7 mouse cellular contexts compared by ENCODE assay signal in the genomic region with DNA sequence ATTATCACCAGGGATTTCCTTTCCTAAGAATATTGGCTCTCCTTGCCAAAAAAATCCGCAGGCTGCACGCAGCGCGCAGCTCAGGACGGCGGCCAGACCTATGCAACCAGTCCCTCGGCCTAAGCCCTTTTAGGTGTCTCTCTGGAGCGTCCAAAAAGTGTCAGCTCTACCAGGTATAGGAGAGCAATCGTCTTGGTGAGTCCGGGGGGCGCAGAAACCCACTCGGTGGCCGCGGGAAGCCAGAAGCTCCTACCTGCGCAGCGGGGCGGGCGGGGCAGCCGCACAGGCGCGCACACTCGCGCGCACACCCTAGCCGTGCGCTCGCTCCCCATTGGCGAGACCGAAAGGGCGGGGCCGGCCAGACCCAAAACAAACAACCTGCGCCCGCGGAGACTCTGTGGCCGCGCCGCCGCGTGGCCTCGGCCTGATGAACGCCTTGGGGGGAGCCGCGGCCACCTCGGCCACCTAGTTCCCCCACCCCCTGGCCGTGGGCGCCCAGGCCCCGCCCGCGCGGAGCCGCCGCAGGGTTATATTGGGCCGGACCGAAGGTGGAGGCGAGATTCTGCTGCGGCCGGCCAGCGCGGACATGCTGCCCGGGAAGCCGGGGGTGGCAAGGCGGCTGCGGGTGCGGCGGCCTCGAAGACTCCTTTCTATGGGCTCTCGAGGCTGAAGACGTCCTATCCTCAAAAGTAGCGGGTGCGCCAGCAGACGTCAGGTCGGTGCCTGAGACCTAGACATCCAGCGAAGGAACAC. TPM values are rescaled to one million over a fixed set of nuclear protein-coding genes. Genes with fewer than 3 reads are reported as not detected.
DNase-seq lines count a peak whose midpoint lies in the region; ATAC-seq lines count a peak whose summit lies in the region.

No protein-coding gene starts in this region.

- peaks cover 18% of the 10 kb centered on the region for H3K4me1 ChIP-seq in forebrain, embryonic 11.5 days (replicated peaks; ENCODE audit: control insufficient read depth, insufficient read depth, low read length)
- H3K4me1 ChIP-seq in hindbrain, embryonic 13.5 days (replicated peaks), result peaks cover 29% of the 10 kb centered on the region
- H3K4me1 ChIP-seq in limb, embryonic 10.5 days, result peaks cover 30% of the 10 kb centered on the region

- peak overlapping the region; percentile 55 for H3K4me3 ChIP-seq in forebrain, embryonic 11.5 days (ENCODE audit: low read depth, low read length)
- peak overlapping the region; percentile 52 for H3K4me3 ChIP-seq in hindbrain, embryonic 13.5 days
- H3K4me3 ChIP-seq in limb, embryonic 10.5 days, result peak overlapping the region; percentile 75

- peak; percentile 54 for ATAC-seq in CD4-positive, CD25-positive, alpha-beta regulatory T cell, adult 4 months
- peak; percentile 46 for ATAC-seq in forebrain, embryonic 11.5 days (replicated peaks; ENCODE audit: low FRiP score)
- peak; percentile 33 for ATAC-seq in hindbrain, embryonic 13.5 days (ENCODE audit: low FRiP score)
- ATAC-seq in megakaryocyte-erythroid progenitor cell, adult 5-6 weeks (replicated peaks; ENCODE audit: low FRiP score, low TSS enrichment, poor library complexity, severe bottlenecking), result peak; percentile 72; the same call in 1 of the 2 replicates

- H3K27me3 ChIP-seq in forebrain, embryonic 11.5 days (ENCODE audit: control insufficient read depth, insufficient read depth, low read length), result peaks cover 74% of the 10 kb centered on the region
- peaks cover 98% of the 10 kb centered on the region for H3K27me3 ChIP-seq in hindbrain, embryonic 13.5 days
- peaks cover 93% of the 10 kb centered on the region for H3K27me3 ChIP-seq in limb, embryonic 10.5 days (ENCODE audit: low read depth, poor library complexity, severe bottlenecking)

- H3K36me3 ChIP-seq in forebrain, embryonic 11.5 days (ENCODE audit: control insufficient read depth, insufficient read depth, low read length), result no peaks in the 10 kb centered on the region
- H3K36me3 ChIP-seq in hindbrain, embryonic 13.5 days, result no peaks in the 10 kb centered on the region
- H3K36me3 ChIP-seq in limb, embryonic 10.5 days, result no peaks in the 10 kb centered on the region

- under 1% methylated on average over 73 of the region's 73 CpGs for WGBS in forebrain, embryonic 11.5 days
- WGBS in hindbrain, embryonic 13.5 days, result under 1% methylated on average over 73 of the region's 73 CpGs
- WGBS in limb, embryonic 10.5 days, result under 1% methylated on average over 73 of the region's 73 CpGs

- H3K9ac ChIP-seq in forebrain, embryonic 11.5 days (ENCODE audit: low read length), result peak overlapping the region; percentile 23
- peak overlapping the region; percentile 70 for H3K9ac ChIP-seq in hindbrain, embryonic 13.5 days

- no peak overlapping the region for H3K27ac ChIP-seq in forebrain, embryonic 11.5 days (ENCODE audit: low read depth, low read length)
- 0 out of 2 replicates have a peak overlapping the region, but pooled peaks have one; percentile 24 for H3K27ac ChIP-seq in hindbrain, embryonic 13.5 days
- H3K27ac ChIP-seq in limb, embryonic 10.5 days, result 0 out of 2 replicates have a peak overlapping the region, but pooled peaks have one; percentile 14

- H3K9me3 ChIP-seq in forebrain, embryonic 11.5 days (ENCODE audit: control insufficient read depth, low read length), result no peaks in the 10 kb centered on the region
- H3K9me3 ChIP-seq in hindbrain, embryonic 13.5 days, result no peaks in the 10 kb centered on the region
- H3K9me3 ChIP-seq in limb, embryonic 10.5 days (replicated peaks), result no peaks in the 10 kb centered on the region

- peak overlapping the region; percentile 99 for H3K4me2 ChIP-seq in forebrain, embryonic 11.5 days (ENCODE audit: low read depth, low read length, severe bottlenecking)
- H3K4me2 ChIP-seq in hindbrain, embryonic 13.5 days, result peak overlapping the region; percentile 89

- DNase-seq in adrenal gland, adult 2 months, result peak; percentile 85
- DNase-seq in forebrain, embryonic 11.5 days (ENCODE audit: low spot score), result peak; percentile 75
- DNase-seq in limb, embryonic 10.5 days (ENCODE audit: low spot score), result peak; percentile 74
- peak; percentile 11 for DNase-seq in right cerebral cortex, postnatal 4 days

RNA-seq across cellular contexts. Expression of gene A530084C06Rik, which starts 1.2 kb away (rescaled TPM):
- polyA plus RNA-seq in CD4-positive, CD25-positive, alpha-beta regulatory T cell, adult 4 months (2017; shearing (Covaris generic)), result not detected
- total RNA-seq in adrenal gland, adult 2 months (2021), result not detected
- polyA plus RNA-seq in adrenal gland, adult 2 months (2012; rRNA removed), result 0.04 and 0.09 TPM in 2 replicates
- polyA plus RNA-seq in forebrain, embryonic 11.5 days (2014; fragmentation: Nextera tagmentation; extraction: Ambion mirVana), result not detected in 2 replicates
- polyA plus RNA-seq in hindbrain, embryonic 13.5 days (2015; fragmentation: Nextera tagmentation; extraction: Ambion mirVana), result not detected in 2 replicates
- polyA plus RNA-seq in limb, embryonic 10.5 days (2016; fragmentation: Nextera tagmentation; extraction: Ambion mirVana), result not detected in 2 replicates
- total RNA-seq in megakaryocyte-erythroid progenitor cell, adult 5-6 weeks (2014; fragmentation: Nextera tagmentation), result not detected in 2 replicates
- not detected in 2 replicates for total RNA-seq in megakaryocyte-erythroid progenitor cell, adult 5-6 weeks (2017)

RNA-seq across cellular contexts. Expression of gene Foxq1, which starts 2.0 kb away (rescaled TPM):
- polyA plus RNA-seq in CD4-positive, CD25-positive, alpha-beta regulatory T cell, adult 4 months (2017; shearing (Covaris generic)), result not detected
- under 1 TPM in 1 of 2 experiments, not detected in 1; 0.14 TPM for total RNA-seq in adrenal gland, adult 2 months (2021)
- 0.33 and 0.53 TPM in 2 replicates for polyA plus RNA-seq in adrenal gland, adult 2 months (2012; rRNA removed)
- polyA plus RNA-seq in forebrain, embryonic 11.5 days (2014; fragmentation: Nextera tagmentation; extraction: Ambion mirVana), result 1.5 and 1.6 TPM in 2 replicates
- polyA plus RNA-seq in hindbrain, embryonic 13.5 days (2015; fragmentation: Nextera tagmentation; extraction: Ambion mirVana), result 2.2 TPM in 2 replicates
- polyA plus RNA-seq in limb, embryonic 10.5 days (2016; fragmentation: Nextera tagmentation; extraction: Ambion mirVana), result 0.09 TPM in 1 of 2 replicates, not detected in the other
- total RNA-seq in megakaryocyte-erythroid progenitor cell, adult 5-6 weeks (2014; fragmentation: Nextera tagmentation), result not detected in 2 replicates
- not detected in 2 replicates for total RNA-seq in megakaryocyte-erythroid progenitor cell, adult 5-6 weeks (2017)

Comparison
In these comparisons a context has a peak if more than half of its experiments do, and no peak if none do; other contexts are left out.
1. DNase-seq: peak in every context shown above with its lines; median percentile 85 in adrenal gland, adult 2 months; 75 in forebrain, embryonic 11.5 days; 74 in limb, embryonic 10.5 days; 11 in right cerebral cortex, postnatal 4 days.